Mouse (Mus musculus): Measurements from ENCODE around the gene Atp5s.

- TF ChIP-seq CTCF (IDR thresholded peaks at IDR 0.05; ENCODE audit: borderline replicate concordance, extremely low read depth, insufficient read depth, insufficient read length): peak; percentile 10; the same call in 1 of the 2 replicates
- TF ChIP-seq POLR2A (IDR thresholded peaks at IDR 0.05; ENCODE audit: borderline replicate concordance, extremely low read depth, insufficient read depth, insufficient read length, poor library complexity, severe bottlenecking): no peak
These were observed 27.2 kb downstream of the Atp5s start for GRCm38 (mm10) chr12:69751864-69752341.

All from brain, embryonic 14.5 days (tissue).